Mouse (Mus musculus) heart, embryonic 11.5 days (tissue): ENCODE measurements at regions not wholly inside any gene's neighbourhood (a gene's known extent, or its start where the extent isn't known, plus 50 kb on each side); places are given as distances from the start of the nearest gene placed in this dataset.

ENCODE experiments used
- ATAC-seq: fragments of 200-750 bp; cut with Nextera tagmentation; replicated peaks from 2 replicates; pipeline ENCODE4 v1.8.0; 2017; ENCODE audit warnings: moderate library complexity; ENCODE audit not compliant: insufficient number of reproducible peaks, low FRiP score, low TSS enrichment
- H3K27ac ChIP-seq: fragments of 300-500 bp; sonication (generic); 2 replicates; pipeline ENCODE4 v1.5.1; 2014; ENCODE audit warnings: mild to moderate bottlenecking, low read depth, low read length
- H3K27me3 ChIP-seq: fragments of 300-500 bp; sonication (generic); 2 replicates; pipeline ENCODE4 v1.6.1; 2014; ENCODE audit warnings: mild to moderate bottlenecking, low read length, mixed read lengths; ENCODE audit not compliant: control insufficient read depth, insufficient read depth
- H3K36me3 ChIP-seq: fragments of 300-500 bp; sonication (generic); 2 replicates; pipeline ENCODE4 v1.6.1; 2014; ENCODE audit warnings: mild to moderate bottlenecking, low read length, moderate library complexity, mixed read lengths; ENCODE audit not compliant: control insufficient read depth, insufficient read depth
- H3K4me1 ChIP-seq: fragments of 300-500 bp; sonication (generic); 2 replicates; pipeline ENCODE4 v1.6.1; 2014; ENCODE audit warnings: low read length; ENCODE audit not compliant: control insufficient read depth, insufficient read depth
- H3K4me2 ChIP-seq: fragments of 300-500 bp; sonication (generic); 2 replicates; pipeline ENCODE4 v1.6.1; 2014; ENCODE audit warnings: mild to moderate bottlenecking, moderate library complexity
- H3K4me3 ChIP-seq: fragments of 300-500 bp; sonication (generic); 2 replicates; pipeline ENCODE4 v1.5.1; 2014; ENCODE audit warnings: low read depth, low read length
- H3K9ac ChIP-seq: fragments of 300-500 bp; sonication (generic); 2 replicates; pipeline ENCODE4 v1.6.1; 2014; ENCODE audit warnings: mild to moderate bottlenecking, low read depth, low read length, moderate library complexity
- H3K9me3 ChIP-seq: fragments of 300-500 bp; sonication (generic); replicated peaks from 2 replicates; pipeline ENCODE4 v1.6.1; 2016; ENCODE audit warnings: low read length; ENCODE audit not compliant: control insufficient read depth
- WGBS: fragments of 180-500 bp; shearing (Covaris S2); extraction: QIAGEN DNeasy Blood & Tissue Kit; methylation state at CpG from one replicate; pipeline ENCODE4 v1.1.7; 2014; ENCODE audit not compliant: insufficient replicate concordance; 5-methylcytosine and 5-hydroxymethylcytosine counted together

GRCm38 (mm10) chr5:43050961-43051517 is 181.9 kb upstream of the Cpeb2 start:
- no peak overlapping the region for H3K4me3 ChIP-seq
- H3K27ac ChIP-seq: no peak overlapping the region
- H3K4me2 ChIP-seq: no peak overlapping the region
- peaks cover 7% of the 10 kb centered on the region for H3K4me1 ChIP-seq
- 88% methylated on average over 7 of the region's 7 CpGs for WGBS
- H3K36me3 ChIP-seq: no peaks in the 10 kb centered on the region
- ATAC-seq: no peak
- no peaks in the 10 kb centered on the region for H3K9me3 ChIP-seq
- H3K9ac ChIP-seq: no peak overlapping the region
- no peaks in the 10 kb centered on the region for H3K27me3 ChIP-seq

- no peak overlapping the region for H3K4me3 ChIP-seq
- peaks cover 7% of the 10 kb centered on the region for H3K4me1 ChIP-seq
- H3K36me3 ChIP-seq: no peaks in the 10 kb centered on the region
- no peaks in the 10 kb centered on the region for H3K27me3 ChIP-seq
- H3K27ac ChIP-seq: no peak overlapping the region
- H3K4me2 ChIP-seq: no peak overlapping the region
- H3K9me3 ChIP-seq: no peaks in the 10 kb centered on the region
- WGBS: 61% methylated on average over 1 of the region's 1 CpGs
- no peak for ATAC-seq
- no peak overlapping the region for H3K9ac ChIP-seq
Measured at GRCm38 (mm10) chr5:43052668-43053067, 180.3 kb upstream of the Cpeb2 start.

- no peak overlapping the region for H3K4me2 ChIP-seq
Measured at GRCm38 (mm10) chr5:43054586-43054985, 178.4 kb upstream of the Cpeb2 start.

GRCm38 (mm10) chr5:43055111-43055710 is 177.8 kb upstream of the Cpeb2 start:
- WGBS: 69% methylated on average over 4 of the region's 4 CpGs
- no peaks in the 10 kb centered on the region for H3K36me3 ChIP-seq
- ATAC-seq: no peak
- H3K4me3 ChIP-seq: no peak overlapping the region
- no peaks in the 10 kb centered on the region for H3K4me1 ChIP-seq
- H3K4me2 ChIP-seq: no peak overlapping the region
- H3K27ac ChIP-seq: no peak overlapping the region
- no peaks in the 10 kb centered on the region for H3K9me3 ChIP-seq
- no peaks in the 10 kb centered on the region for H3K27me3 ChIP-seq
- H3K9ac ChIP-seq: no peak overlapping the region

More at GRCm38 (mm10) chr5:43054586-43054985, 178.4 kb upstream of the Cpeb2 start:
- H3K27me3 ChIP-seq: no peaks in the 10 kb centered on the region
- no peaks in the 10 kb centered on the region for H3K4me1 ChIP-seq
- 92% methylated on average over 8 of the region's 8 CpGs for WGBS
- ATAC-seq: no peak
- no peaks in the 10 kb centered on the region for H3K9me3 ChIP-seq
- H3K27ac ChIP-seq: no peak overlapping the region
- no peak overlapping the region for H3K4me3 ChIP-seq
- H3K9ac ChIP-seq: no peak overlapping the region
- no peaks in the 10 kb centered on the region for H3K36me3 ChIP-seq

- Histone ChIP-seq H3K9me3 (no peaks in the 10 kb centered on the region), H3K4me1 (no peaks in the 10 kb centered on the region), H3K27me3 (no peaks in the 10 kb centered on the region), H3K4me3 (no peak overlapping the region), H3K4me2 (no peak overlapping the region), H3K9ac (no peak overlapping the region), H3K27ac (no peak overlapping the region), H3K36me3 (no peaks in the 10 kb centered on the region)
- ATAC-seq: no peak
- 78% methylated on average over 2 of the region's 2 CpGs for WGBS
Measured at GRCm38 (mm10) chr5:43056486-43056885, 176.5 kb upstream of the Cpeb2 start.

GRCm38 (mm10) chr5:43061243-43061642 is 171.7 kb upstream of the Cpeb2 start:
- ATAC-seq: no peak
- H3K4me2 ChIP-seq: no peak overlapping the region
- no peaks in the 10 kb centered on the region for H3K9me3 ChIP-seq
- WGBS: 78% methylated on average over 2 of the region's 2 CpGs
- H3K9ac ChIP-seq: no peak overlapping the region
- H3K27ac ChIP-seq: no peak overlapping the region
- no peaks in the 10 kb centered on the region for H3K27me3 ChIP-seq
- no peak overlapping the region for H3K4me3 ChIP-seq
- H3K4me1 ChIP-seq: no peaks in the 10 kb centered on the region
- no peaks in the 10 kb centered on the region for H3K36me3 ChIP-seq

GRCm38 (mm10) chr5:43061797-43062391 is 171.1 kb upstream of the Cpeb2 start:
- Histone ChIP-seq H3K27ac (no peak overlapping the region), H3K9ac (no peak overlapping the region), H3K4me2 (no peak overlapping the region), H3K9me3 (no peaks in the 10 kb centered on the region), H3K36me3 (no peaks in the 10 kb centered on the region), H3K27me3 (no peaks in the 10 kb centered on the region), H3K4me3 (no peak overlapping the region), H3K4me1 (no peaks in the 10 kb centered on the region)
- 77% methylated on average over 1 of the region's 1 CpGs for WGBS
- no peak for ATAC-seq

- no peak for ATAC-seq
Measured at GRCm38 (mm10) chr5:43062499-43062898, 170.5 kb upstream of the Cpeb2 start.

GRCm38 (mm10) chr5:43063386-43063785 is 169.6 kb upstream of the Cpeb2 start:
- no peaks in the 10 kb centered on the region for H3K9me3 ChIP-seq
- 75% methylated on average over 8 of the region's 8 CpGs for WGBS

More at GRCm38 (mm10) chr5:43062499-43062898, 170.5 kb upstream of the Cpeb2 start:
- Histone ChIP-seq H3K27ac (no peak overlapping the region), H3K4me3 (no peak overlapping the region), H3K9ac (no peak overlapping the region), H3K9me3 (no peaks in the 10 kb centered on the region), H3K4me2 (no peak overlapping the region), H3K36me3 (no peaks in the 10 kb centered on the region), H3K4me1 (no peaks in the 10 kb centered on the region), H3K27me3 (no peaks in the 10 kb centered on the region)
- WGBS: 85% methylated on average over 1 of the region's 1 CpGs

More at GRCm38 (mm10) chr5:43063386-43063785, 169.6 kb upstream of the Cpeb2 start:
- Histone ChIP-seq H3K9ac (no peak overlapping the region), H3K4me2 (no peak overlapping the region), H3K27ac (no peak overlapping the region), H3K4me3 (no peak overlapping the region), H3K27me3 (no peaks in the 10 kb centered on the region), H3K4me1 (no peaks in the 10 kb centered on the region), H3K36me3 (no peaks in the 10 kb centered on the region)
- no peak for ATAC-seq
